8 mouse cellular contexts compared by ENCODE assay signal in genomic region chr13:25115971-25116370, GRCm38 (mm10).
A peak's percentile ranks its signal among the peaks of the same experiment; 100 is the strongest.
DNase-seq lines count a peak whose midpoint lies in the region; ATAC-seq and TF ChIP-seq lines count a peak whose summit lies in the region.

No protein-coding gene starts in this region.

- peak; percentile 77 for TF ChIP-seq CTCF in bone marrow, adult 2 months (IDR thresholded peaks at IDR 0.05; ENCODE audit: control insufficient read depth, insufficient read depth, low read length)

- 2% methylated on average over 11 of the region's 11 CpGs for WGBS in bone marrow, adult 2 months
- WGBS in embryonic facial prominence, embryonic 12.5 days = 3% methylated on average over 11 of the region's 11 CpGs
- WGBS in hindbrain, embryonic 10.5 days = 6% methylated on average over 11 of the region's 11 CpGs
- 3% methylated on average over 11 of the region's 11 CpGs for WGBS in stomach, embryonic 15.5 days

- TF ChIP-seq POLR2A in bone marrow, adult 2 months (IDR thresholded peaks at IDR 0.05; ENCODE audit: borderline replicate concordance, control insufficient read depth, low read depth, low read length) = no peak

- DNase-seq in right cerebral cortex, adult 18-20 months = peak; percentile 39
- no peak for DNase-seq in right cerebral cortex, postnatal 14 days
- peak; percentile 39 for DNase-seq in hindbrain, embryonic 10.5 days (ENCODE audit: low spot score)
- DNase-seq in left cerebral cortex, postnatal 25 days (ENCODE audit: low spot score in 2 of 2) = peak; percentile 40 to 63

- H3K36me3 ChIP-seq in embryonic facial prominence, embryonic 12.5 days = no peaks in the 10 kb centered on the region
- no peaks in the 10 kb centered on the region for H3K36me3 ChIP-seq in hindbrain, embryonic 10.5 days
- no peaks in the 10 kb centered on the region for H3K36me3 ChIP-seq in stomach, embryonic 15.5 days

- no peak for ATAC-seq in embryonic facial prominence, embryonic 12.5 days (ENCODE audit: insufficient number of reproducible peaks, insufficient read depth, low FRiP score, low TSS enrichment)
- peak; percentile 62; the same call in 1 of the 2 replicates for ATAC-seq in megakaryocyte-erythroid progenitor cell, adult 5-6 weeks (replicated peaks; ENCODE audit: low FRiP score, low TSS enrichment, poor library complexity, severe bottlenecking)
- ATAC-seq in stomach, embryonic 15.5 days (ENCODE audit: insufficient read depth, low FRiP score, low read depth) = no peak

- H3K27me3 ChIP-seq in embryonic facial prominence, embryonic 12.5 days = no peaks in the 10 kb centered on the region; the same call in 1 of the 2 replicates
- H3K27me3 ChIP-seq in hindbrain, embryonic 10.5 days (ENCODE audit: insufficient read depth, poor library complexity, severe bottlenecking) = peaks cover 5% of the 10 kb centered on the region; the same call in 1 of the 2 replicates
- H3K27me3 ChIP-seq in stomach, embryonic 15.5 days (replicated peaks) = no peaks in the 10 kb centered on the region

- no peak overlapping the region for H3K27ac ChIP-seq in bone marrow, adult 2 months (ENCODE audit: control insufficient read depth, insufficient read depth, low read depth, low read length, poor library complexity)
- H3K27ac ChIP-seq in embryonic facial prominence, embryonic 12.5 days = no peak overlapping the region
- H3K27ac ChIP-seq in hindbrain, embryonic 10.5 days = peak overlapping the region; percentile 79
- H3K27ac ChIP-seq in stomach, embryonic 15.5 days = no peak overlapping the region

- H3K4me1 ChIP-seq in bone marrow, adult 2 months (ENCODE audit: control insufficient read depth, insufficient read depth, low read length) = no peaks in the 10 kb centered on the region; the same call in 1 of the 2 replicates
- 0 out of 2 replicates have a peak, but pooled peaks cover 4% of the 10 kb centered on the region for H3K4me1 ChIP-seq in embryonic facial prominence, embryonic 12.5 days
- H3K4me1 ChIP-seq in hindbrain, embryonic 10.5 days (replicated peaks) = peaks cover 7% of the 10 kb centered on the region
- no peaks in the 10 kb centered on the region for H3K4me1 ChIP-seq in stomach, embryonic 15.5 days

- H3K9me3 ChIP-seq in embryonic facial prominence, embryonic 12.5 days = no peaks in the 10 kb centered on the region
- no peaks in the 10 kb centered on the region for H3K9me3 ChIP-seq in hindbrain, embryonic 10.5 days
- H3K9me3 ChIP-seq in stomach, embryonic 15.5 days = no peaks in the 10 kb centered on the region

- peak overlapping the region; percentile 63 for H3K4me2 ChIP-seq in embryonic facial prominence, embryonic 12.5 days (replicated peaks)
- peak overlapping the region; percentile 74 for H3K4me2 ChIP-seq in stomach, embryonic 15.5 days

- peak overlapping the region; percentile 52 for H3K9ac ChIP-seq in embryonic facial prominence, embryonic 12.5 days
- H3K9ac ChIP-seq in stomach, embryonic 15.5 days = peak overlapping the region; percentile 22; the same call in 1 of the 2 replicates

- no peak overlapping the region for H3K4me3 ChIP-seq in bone marrow, adult 2 months (replicated peaks; ENCODE audit: control insufficient read depth, low read depth, low read length)
- H3K4me3 ChIP-seq in embryonic facial prominence, embryonic 12.5 days = peak overlapping the region; percentile 36
- peak overlapping the region; percentile 51 for H3K4me3 ChIP-seq in hindbrain, embryonic 10.5 days
- peak overlapping the region; percentile 44 for H3K4me3 ChIP-seq in stomach, embryonic 15.5 days (replicated peaks)

- intact Hi-C loops in left cerebral cortex, postnatal 25 days (cut with DNase I) = loop anchor here (1.0 to 5.0 kb wide), 4 partner anchors 61 to 179 kb away; partner anchors contain the start of genes Aldh5a1 and Mrs2
